Mouse (Mus musculus) megakaryocyte-erythroid progenitor cell, adult 5-6 weeks (primary cell): Measurements from ENCODE around the gene Znrf2. TPM values are rescaled to one million over a fixed set of nuclear protein-coding genes. Genes with fewer than 3 reads are reported as not detected.

Experiments used
- ATAC-seq: replicated peaks from 2 replicates; pipeline ENCODE4 v1.8.0; 2016; ENCODE audit warnings: mild to moderate bottlenecking, inconsistent platforms; ENCODE audit not compliant: severe bottlenecking, poor library complexity, low FRiP score, low TSS enrichment
- total RNA-seq, 2 experiments: library from RNA; stranded (forward) in 1 of 2; stranded (reverse) in 1 of 2; fragments of 200-1000, 215-1000 nt in 1 of 2; fragments of >200 nt in 1 of 2; fragmentation: Nextera tagmentation in 1 of 2; gene quantifications; 2 replicates each; pipeline ENCODE4 v1.2.3; 2014 to 2017

Gene Znrf2
- total RNA-seq (2014; fragmentation: Nextera tagmentation) (16.1 and 25.6 TPM in 2 replicates), total RNA-seq (2017) (27.2 and 46.6 TPM in 2 replicates)

DNA sequence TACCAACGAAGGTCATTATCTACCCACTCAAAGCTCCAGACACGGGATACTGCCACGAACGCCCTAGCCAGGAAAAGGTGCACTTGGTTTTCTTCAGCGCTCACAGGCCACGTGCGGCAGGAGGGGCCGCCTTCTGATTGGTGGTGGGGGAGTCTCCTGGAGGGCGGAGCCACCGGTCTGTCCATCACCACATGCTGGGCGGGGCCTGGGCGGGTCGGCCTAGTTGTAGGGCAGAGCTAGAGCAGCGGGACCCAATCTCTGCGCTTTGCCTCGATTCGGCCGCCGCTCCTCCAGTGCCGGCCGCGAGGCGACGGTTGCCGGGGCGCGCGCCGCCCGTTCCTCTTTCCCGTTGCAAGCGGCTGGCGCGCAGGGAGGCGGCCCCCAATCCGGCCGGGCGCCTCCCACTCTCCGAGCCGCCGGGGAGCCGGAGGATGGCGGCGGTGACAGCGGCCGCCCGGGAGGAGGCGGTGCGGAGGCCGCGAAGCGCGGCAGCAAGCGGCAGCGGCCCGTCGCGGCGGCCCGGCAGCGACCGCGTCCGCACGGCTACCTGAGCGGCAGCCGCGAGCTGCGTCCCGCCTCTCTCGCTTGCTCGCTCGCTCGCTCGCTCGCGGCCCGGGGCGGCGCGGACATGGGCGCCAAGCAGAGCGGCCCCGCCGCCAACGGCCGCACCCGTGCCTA lies at the start of gene Znrf2:
TSS of gene Znrf2 (plus strand) at position 529 of the 678 bp plus-strand sequence.
- ATAC-seq, result peak; percentile 88

DNA sequence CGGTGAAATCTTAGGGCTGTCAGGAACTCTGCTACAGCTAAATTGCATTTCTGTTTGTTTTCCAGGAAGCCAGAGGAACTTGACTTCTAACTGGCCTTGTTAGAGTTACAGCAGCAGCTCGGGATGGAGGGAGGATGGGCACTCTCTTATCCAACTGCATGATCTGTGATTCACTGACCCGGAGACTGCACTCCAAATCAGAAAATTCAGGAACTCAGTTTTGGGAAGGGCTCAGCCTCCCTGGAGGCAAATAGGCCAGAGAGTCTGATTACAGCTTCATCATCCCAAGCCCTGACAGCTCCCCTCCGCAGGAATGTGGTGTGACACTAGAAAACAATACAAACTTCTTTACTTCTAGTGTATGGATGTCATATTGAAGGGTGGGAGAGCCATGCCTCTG lies 49.0 kb upstream of the Znrf2 start:
- no peak for ATAC-seq

DNA sequence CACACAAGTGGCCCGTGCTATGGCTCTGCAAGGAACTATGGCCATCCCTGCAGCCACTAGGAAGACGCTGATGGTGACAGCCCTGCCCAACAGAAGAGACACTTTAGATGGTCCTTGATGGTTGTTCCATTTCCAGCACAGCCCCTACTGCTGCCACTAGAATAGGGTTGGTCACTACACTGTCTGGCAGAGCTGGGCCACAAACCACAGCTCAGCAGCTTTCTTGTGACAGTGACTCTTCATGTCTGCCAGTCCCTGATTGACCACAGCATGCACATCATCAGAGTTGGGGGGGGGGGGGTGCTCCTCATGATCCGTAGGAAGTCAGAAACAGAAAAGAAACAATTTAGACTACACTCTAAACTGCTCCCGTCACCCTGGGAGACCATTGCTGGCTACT lies 46.0 kb upstream of the Znrf2 start:
- ATAC-seq, result no peak

DNA sequence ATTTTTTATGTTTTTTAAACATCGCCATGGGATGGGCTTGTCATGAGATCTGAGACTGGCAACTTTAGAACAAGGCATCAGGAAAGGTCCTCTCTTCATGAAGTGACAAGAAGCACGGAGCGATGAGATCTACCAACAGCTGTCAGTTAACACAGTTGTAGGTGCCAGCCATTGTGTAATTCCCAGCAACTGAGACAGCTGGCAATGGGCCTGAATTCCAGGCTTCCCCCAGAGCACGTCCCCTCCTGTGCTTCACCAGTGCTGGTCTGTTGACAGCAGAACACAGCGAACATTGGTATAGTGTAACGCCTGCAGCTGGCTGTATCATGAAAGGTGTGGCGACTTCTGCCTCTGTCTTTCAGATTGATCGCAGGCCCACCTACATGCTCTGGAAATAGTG lies 45.5 kb upstream of the Znrf2 start:
- ATAC-seq, result no peak

DNA sequence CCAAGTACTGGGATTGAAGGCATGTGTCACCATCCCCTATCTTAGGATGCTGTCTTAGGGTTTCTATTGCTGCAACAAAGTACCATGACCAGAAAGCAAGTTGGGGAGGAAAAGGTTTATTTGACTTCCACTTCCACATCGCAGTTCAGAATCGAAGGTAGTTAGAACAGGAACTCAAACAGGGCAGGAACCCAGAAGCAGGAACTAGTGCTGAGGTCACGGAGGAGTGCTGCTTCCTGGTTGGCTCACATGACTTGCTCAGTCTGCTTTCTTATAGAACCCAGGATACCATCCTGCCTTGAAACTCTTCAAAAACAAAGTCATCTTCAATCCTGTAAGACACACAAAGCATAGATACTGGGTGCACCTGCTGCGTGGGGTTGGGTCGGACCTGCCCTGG lies 44.6 kb upstream of the Znrf2 start:
- ATAC-seq, result no peak

DNA sequence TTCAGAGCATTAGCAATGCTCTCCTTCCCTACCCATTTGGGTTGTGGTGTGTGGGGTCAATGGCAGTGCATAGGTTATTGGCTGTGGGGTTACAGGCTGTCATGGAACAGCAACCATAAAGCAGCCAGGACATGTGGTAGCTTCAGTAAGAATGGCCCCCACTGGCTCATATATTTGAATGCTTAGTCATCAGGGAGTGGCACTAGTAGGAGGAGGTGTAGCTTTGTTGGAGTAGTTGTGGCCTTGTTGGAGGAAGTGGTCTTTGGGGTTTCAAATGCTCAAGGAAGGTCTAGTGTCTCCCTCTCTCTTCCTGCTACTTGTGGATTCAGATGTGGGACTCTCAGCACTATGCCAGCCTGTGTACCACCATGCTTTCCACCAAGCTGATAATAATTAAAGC lies 41.0 kb upstream of the Znrf2 start:
- ATAC-seq, result 0 out of 2 replicates have a peak, but pooled peaks have one; percentile 26

DNA sequence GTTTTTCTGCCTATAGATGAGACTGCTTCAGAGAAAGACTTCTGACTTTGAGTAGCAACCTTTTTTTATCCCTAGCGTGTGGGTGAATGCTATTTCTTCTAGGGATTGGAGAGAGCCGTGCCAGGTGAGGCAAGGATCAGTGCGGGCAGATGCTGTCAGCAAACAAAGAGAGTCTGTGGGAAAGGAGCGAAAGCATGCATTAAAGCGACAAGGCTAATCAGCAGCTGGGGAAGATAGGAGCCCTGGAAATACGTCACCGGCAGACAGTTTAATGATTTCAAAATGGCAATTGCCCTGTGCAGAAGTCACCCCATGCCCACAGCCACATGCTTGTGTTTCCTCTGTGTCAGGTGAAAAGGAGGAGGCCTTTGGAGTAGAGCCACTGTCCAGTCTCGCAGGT lies 39.1 kb upstream of the Znrf2 start:
- no peak for ATAC-seq

DNA sequence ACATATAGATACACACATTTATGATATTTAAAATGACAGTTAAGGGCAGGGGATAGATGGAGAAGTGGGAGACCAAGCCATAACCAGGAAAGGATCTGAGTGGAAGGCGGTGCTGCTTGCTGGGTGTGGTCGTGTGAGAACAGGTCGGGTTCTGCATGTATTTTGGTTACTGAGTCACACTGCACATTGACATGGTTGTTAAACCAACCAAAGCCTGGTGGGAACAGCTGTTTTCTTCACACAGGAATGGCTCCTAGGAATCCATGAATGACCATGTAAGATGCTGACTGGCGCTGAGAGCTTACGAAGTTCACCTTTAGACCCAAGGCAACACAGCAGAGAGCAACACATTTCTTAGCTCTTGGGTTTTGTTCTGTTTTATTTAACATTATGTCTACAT lies 36.7 kb upstream of the Znrf2 start:
- ATAC-seq, result no peak

DNA sequence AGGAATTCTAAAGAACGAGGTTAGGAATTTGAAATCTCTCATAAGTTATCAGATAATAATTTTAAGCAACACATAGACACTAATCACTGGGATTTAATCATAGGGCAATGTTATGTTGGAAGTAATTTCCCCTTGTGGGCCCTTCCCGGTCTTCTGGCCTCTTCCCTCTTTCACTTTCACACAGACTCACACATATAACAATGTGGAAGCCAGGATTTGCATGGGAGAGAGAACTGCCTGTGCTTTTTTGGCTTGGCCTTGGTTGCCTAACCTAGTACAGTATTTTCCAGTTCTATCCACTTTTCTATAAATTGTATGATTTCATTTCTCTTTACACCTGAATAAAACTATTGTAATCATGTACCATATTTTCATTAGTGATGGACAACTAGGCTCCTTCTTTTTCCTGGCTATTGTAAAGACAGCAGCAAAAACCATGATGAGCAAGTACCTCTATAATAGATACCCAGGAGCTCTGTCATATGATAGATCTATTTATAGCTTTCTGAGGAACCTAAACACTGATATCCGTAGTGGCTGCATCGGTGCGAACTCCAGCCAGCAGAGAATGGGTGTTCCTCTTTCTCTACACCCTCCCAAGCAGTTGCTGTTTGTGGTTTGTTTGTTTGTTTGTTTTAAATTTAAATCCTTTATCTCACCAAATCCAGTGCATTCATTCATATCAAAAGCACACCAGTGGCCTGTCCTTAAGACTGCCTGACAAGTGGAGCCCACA lies 36.0 kb upstream of the Znrf2 start:
- no peak for ATAC-seq

DNA sequence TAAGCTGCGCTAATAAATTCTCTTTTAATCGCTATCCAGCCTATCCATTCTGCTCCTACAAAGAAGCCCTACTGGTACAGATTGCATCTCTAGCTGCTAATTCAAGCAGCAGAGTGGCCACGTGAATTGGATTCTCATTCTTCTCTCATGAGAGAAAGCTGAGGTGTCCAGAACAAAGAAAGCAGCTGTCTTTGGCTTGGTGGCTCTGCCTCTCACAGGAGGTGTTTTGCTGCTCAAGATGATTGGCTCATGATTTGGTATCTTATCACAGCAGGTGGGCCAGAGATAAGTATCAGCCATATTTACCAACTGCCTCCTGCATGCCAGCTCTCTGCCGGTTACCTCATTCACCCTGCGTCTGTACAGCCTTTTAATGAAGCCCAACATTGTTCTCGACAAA lies 34.8 kb upstream of the Znrf2 start:
- no peak for ATAC-seq

DNA sequence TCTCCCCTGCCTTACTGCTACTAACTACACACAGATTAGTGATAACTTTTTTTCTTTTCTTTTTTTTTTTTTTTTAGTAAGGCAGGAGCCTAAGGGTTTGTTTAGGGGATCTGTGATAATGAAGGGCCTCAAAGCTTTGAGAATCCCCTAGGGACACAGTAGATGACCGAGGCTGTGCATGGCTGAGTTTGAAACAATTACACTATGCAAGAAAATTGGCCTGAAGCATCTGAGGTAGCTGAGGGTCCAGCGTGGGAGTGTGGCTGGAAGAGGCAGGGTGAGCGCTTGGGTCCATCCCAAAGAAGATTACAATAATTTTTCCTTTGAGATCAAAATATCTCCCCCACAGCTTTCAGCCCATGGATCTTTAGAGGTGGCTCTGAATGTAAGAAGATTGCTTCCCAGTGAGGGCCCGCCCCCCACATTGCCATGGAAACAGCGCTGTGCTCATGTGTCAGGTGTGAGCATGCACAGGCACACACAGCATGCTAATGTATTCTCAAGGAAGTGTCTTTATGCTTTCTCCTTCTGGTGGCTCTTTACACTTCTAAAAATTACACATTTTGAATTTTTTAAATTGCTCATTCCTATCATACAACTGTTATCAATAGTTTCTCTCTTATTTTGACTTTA lies 31.5 kb upstream of the Znrf2 start:
- no peak for ATAC-seq

DNA sequence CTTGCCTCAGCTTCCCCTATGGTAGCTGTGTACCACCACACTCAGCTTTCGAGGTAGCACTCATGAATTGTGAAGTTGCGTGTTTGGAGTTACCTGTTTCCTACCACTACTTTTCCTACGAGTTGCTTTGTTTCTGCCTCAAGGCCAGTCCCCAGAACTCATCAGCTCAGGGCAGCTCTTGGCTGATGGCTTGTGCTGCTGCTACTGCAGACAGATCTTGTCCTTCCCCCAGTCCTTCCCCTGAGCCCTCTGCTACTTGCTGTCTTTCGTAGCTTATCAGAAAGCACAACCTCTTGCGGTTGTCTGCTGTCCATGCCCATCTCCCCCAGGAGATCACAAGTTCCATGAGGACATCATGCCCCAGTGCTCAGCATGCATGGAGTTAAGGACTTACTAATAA lies 29.9 kb upstream of the Znrf2 start:
- ATAC-seq, result no peak

DNA sequence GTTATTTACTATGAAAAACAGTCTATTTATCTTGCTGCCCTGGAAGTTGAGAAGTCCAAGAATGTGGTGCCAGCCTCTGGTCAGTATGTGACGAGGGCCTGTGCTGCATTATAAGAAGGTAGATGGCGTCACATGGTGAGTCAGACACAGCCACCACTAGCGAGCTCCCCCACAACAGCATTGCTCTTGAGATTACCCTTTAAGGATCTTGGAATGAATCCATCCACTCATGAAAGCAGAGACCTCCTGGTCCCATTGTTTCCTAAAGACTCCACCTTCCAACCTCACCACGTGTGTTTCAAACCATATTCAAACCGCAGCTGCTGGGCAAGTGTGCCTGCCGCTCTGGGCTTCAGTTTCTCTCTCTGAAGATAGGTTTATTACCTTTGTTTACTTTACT lies 28.2 kb upstream of the Znrf2 start:
- ATAC-seq, result no peak

DNA sequence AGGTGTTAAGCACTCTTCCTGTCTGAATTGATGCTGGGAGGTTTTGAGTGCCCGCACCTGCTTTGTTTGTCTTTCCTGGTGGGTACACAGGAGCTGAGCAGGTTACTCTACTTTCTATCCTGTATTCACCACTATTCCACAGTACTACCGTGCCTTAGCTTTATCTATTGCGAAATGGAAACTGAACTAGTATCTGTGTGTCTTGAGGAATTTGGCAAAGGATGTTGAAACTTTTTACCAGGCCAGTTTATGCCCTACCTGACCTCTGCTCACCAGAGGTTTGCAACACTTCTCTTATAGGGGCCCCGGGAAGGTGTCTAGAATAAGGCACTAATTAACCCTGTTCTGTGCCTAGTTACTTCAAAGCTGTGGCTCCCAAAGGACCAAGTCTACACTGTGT lies 27.6 kb upstream of the Znrf2 start:
- ATAC-seq, result no peak

DNA sequence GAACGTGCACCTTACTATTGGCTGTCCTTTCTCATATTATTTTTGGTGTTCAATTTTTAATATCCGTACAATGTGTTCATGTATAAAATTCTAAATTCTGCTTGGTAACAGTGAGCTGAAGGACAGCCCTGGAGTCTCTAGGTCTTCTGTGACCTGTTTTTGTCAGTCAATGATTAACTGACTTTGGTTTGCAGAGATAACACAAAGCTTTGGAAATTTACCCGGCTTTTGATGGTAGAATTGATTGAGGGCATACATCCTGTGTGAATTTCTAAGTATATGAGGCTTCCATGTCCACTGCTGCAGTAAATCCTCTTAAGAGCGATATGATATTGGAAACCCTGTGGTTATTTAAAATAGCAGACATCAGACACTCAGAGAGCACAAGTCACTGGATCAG lies 26.6 kb upstream of the Znrf2 start:
- ATAC-seq, result no peak

DNA sequence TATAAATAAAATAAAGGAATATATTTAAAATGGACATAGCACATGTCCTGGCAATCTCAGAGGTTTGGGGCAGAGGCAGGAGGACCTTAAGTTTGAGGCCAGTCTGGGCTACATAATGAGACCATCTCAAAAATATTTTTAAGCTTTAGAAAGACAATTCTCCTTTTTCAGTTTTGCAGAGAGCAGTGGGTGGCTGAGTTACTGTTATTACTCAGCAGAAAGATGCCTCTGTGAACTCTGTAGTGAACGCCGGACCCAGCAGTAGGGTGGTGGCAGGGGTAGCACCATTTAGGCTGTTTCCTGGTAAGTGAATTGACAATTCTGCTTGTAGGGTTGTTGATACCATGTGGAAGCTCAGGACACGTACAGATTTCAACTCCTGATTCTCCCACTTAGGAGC lies 22.9 kb upstream of the Znrf2 start:
- no peak for ATAC-seq

DNA sequence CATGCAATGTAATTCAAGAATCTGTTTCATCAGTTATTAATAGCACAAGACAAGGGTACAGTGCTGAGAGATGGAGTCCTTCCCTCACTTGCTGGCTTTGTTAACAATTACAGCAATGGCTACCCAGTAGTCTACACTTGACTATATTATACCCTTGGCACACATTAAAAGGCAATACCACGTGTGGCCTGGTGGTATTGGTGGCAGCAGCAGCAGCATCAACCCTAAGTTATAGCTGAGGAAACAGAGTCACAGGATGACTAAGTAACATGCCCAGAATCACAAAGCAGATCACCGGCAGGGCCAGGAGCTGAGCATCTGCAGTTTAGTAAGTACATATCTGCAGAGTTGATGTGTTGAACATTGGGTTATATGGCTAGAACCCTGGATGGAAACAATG lies 22.3 kb upstream of the Znrf2 start:
- no peak for ATAC-seq

DNA sequence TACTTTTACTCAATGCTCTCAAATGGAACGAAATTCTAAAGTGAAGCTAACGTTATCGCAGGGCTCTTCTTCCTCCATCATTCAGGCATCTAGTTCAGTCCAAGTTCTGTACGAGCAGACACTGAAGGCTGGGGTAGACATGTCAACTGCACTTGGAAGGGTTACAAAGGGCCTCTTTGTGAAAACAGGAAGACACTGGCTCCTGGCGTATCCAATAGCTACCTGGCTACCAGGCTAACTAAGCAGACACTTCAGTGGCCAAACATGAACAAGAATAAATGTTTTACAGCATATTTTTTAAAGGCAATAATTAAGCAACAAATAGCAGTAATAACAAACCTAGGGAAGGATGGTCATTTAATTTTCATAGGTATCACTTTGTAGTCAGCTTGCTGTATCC lies 21.7 kb upstream of the Znrf2 start:
- no peak for ATAC-seq

DNA sequence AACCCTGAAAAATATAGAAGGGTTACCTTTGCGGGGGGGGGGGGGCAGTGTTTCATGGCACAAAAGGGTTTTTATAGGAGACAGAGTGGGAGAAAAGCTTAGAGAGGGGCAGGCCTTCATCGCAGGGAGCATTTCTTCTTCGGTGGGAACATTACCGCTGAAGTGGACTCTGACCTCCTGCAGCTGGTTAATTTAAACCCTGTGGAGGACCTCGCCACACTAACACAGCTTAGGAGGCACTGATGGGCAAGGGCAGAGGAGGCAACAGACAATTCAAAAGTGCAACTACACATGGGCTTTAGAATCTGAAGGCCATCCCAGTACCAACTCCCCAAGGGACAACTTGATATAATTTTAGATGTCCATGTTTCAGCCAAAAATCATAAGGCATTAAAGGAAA lies 20.7 kb upstream of the Znrf2 start:
- ATAC-seq, result no peak

DNA sequence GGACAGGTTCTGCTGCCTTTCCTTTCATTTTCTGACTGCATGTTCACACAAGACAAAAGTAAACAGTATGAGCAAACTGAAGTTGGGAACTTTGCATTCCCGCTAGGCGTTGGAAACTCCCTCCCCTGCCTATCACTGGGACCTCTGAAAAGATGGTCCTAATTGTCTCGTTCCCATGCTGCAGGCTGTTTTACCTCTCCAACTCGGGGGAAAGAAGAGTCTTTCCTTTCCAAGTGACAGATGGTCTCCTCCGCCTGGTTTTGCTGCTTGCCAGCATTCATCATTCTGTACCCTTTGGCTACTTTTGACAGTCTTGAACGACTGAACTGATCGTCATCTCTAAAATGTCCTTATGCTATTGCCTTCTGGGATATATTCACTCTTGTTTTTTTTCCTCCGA lies 14.4 kb upstream of the Znrf2 start:
- no peak for ATAC-seq
